Mouse (Mus musculus) mouse embryonic stem cell (cell line): ENCODE results near the gene Fbxw2.
"Not testable (repeated sequence)": the region's sequence is repeated elsewhere in the genome, so short reads cannot be mapped to it uniquely, and the experiment has no call there.

Experiments used
- in situ Hi-C, 2 experiments: fragments of 300-500 bp; cut with MboI; formaldehyde crosslinking; loops; 1 replicate in 1 of 2; 3 replicates in 1 of 2; pipeline ENCODE4 v1.14.3; 2019 to 2020; ENCODE audit warnings: low sequenced_read_pairs in 2 of 2, low pct_unique_long_range_greater_than_20kb in 1 of 2, mixed read lengths in 1 of 2; ENCODE audit not compliant: unreplicated experiment in 1 of 2

Gene Fbxw2

DNA sequence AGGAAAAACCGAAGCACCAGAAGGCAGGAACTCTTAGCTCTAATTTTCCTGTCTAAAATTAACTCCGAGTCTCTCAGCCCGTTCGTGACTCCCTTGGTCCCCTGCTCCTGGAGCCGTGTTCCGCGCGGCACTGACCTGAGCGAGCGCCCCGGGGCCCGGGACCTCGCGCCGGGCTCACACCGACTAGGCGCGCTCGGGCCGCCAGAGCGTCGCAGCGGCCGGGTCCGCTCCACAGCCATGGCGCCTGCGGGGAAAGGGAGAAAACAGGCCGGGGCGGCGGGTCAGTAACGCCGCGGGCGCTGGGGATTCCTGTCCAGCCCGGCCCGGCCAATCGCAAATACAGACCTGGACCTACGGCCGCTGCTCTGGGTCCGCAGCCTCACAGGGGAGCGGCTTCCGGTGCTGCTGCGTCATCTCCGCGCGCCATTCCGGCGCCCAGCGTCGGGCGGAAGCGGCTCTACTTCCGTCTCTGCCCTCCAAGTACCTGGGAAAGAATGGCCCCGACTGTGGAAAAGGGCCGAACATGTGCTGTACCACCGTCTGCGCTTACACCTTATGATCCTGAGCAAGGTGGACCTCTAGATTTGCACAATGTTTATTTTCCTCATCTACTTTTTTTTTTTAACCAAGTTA lies at the start of gene Fbxw2:
Fbxw2 (minus strand) TSS at position 485 of the 633 bp plus-strand sequence.
- in situ Hi-C loops, result no loop called here

DNA sequence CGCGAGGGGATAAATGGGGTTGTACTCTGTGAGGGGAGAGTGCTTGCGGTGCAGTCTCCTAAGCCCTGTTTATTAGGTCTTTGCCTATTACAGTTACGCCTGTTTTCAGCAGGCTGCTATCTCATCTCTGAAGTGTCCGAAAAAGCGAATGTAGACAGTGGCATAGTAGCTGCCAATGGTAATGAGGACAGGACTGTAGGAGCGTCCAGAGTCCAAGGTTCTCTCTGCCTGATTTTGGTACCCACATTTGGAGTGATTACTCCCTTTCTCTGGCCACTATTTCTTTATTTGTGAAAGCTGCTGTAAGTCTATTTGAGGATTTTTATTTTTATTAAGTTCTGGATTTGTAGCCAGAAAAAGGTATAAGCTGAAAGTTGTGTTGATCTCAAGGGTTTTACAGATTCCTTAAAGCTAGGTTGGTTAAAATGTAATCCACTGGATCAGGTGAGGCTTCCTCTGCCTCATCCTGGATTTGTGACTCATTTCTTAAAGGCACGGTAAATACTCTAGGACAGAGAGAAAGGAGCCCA lies 48.8 kb upstream of the Fbxw2 start, which contains the start of gene Psmd5:
Psmd5 (minus strand) TSS at position 153 of the 530 bp plus-strand sequence.
- in situ Hi-C loops, result no loop called here

DNA sequence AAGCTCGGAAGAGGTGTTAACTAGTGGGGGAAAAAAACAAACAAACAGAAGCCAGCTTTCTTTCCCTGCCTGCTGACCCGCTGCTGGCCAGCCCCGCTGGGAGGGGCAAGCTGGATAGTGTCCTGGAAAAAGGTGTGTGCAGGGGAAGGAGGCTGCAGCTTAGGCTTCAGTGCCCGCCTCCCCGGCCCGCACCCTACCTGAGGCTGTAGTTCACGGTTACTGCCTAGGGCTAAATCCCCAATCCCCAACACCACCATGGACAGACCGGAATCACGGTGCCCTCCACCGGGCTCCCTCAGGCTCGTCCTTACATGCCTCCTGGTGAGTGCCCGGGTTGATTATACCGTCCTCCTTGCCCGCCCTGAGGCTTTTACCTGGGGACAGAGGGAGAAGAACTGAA lies 48.2 kb upstream of the Fbxw2 start, which contains the start of gene Cutal:
Cutal (plus strand) TSS at position 126 of the 400 bp plus-strand sequence.
- in situ Hi-C loops, result no loop called here

DNA sequence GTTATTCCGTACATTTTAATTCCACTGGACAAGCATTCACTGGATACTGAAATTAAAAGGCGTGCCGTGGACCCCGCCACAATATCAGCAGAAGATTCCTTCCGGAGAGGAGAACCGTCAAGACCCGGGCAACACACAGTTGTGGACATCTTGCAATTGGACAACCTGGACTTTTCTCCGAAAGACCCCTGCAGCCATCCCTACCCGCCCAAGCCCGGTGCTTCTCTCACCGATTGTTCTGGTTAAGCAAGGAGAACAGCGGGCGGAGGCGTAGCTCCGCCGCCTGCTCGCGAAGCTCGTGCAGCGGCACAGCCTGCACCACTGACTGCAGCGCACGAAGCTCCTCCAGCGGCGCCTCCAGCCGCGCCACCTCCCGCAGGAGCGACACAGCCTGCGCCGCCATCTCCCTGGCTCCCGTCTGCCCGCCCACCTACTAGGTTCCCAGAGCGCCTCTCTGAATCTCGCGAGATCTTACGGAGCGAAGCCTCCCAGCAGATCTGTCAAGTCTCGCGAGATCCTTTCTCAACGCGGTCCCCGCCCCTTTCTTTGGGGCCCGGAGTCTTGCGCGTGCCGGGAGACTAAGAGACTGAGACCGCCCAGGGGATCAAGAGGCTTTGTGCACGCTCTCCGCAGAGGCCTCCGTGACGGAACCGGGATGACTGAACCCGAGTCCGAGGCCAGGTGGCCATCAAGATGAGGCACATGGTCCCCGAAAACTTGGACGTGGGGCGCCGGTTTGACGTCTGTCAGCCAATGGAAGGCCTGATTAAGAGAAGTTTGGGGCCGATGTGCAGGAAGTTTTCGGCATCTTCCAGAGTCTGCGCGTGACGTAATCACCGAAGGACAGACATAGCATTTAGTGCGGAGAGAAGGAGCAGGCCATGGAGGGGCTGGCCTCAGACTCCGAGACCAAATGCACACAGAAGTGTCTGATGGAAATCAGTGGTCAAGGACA lies 44.7 kb upstream of the Fbxw2 start:
- in situ Hi-C loops, result no loop called here

DNA sequence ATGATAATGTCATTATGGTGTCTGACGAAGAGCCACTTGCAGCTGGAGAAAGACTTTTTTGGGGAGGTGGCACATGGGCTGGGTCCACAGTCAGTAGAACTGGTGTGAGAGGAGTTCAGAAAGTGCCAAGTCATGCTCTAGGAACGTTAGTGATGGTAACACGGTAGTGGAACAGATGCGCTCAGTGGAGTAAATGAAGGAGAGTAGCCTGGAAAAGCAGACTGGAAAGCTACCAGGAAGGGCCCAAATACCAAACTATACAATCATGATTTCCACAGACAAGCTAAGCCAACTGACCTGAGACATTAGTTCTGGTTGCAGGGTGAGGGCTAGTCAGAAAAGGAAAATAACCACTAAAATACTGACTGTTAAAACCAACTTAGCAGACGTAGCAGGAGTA lies 43.6 kb upstream of the Fbxw2 start:
- in situ Hi-C loops, result no loop called here

DNA sequence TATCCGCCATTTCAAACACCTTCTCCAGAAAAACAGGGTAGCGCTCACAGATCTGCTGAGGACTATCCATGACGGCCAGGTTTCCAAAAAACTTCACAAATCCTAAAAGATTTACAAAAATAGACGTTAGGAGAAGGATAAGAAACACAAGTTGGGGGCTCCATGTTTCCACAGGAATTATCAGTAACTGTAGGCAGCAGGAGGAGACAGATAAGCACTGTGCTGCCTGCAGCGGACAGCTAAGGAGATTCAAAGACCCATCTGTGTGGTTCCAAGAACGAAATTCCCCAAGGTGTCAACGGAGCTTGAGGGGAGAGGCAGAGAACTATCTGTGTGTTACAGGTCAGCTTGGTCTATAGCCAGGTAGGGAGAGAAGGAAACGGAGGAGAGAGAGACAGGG lies 31.6 kb upstream of the Fbxw2 start:
- in situ Hi-C loops, result no loop called here

DNA sequence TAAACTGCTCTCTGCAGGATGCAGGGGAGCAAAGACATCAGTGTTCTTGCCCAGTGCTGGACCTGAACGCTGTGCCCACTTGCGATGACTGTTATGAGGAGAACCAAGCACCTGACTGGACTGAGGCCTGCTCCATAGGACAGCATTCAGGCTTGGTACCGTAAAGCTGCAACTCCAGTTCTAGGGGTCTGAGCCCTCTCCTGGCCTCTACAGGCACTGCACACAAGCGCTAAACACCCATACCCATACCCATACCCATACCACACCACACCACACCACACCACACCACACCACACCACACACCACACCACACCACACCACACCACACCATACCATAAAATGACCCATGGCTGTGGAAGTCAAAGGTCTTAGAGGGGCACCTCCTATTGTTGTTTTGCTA lies 29.2 kb upstream of the Fbxw2 start:
- in situ Hi-C loops, result no loop called here

DNA sequence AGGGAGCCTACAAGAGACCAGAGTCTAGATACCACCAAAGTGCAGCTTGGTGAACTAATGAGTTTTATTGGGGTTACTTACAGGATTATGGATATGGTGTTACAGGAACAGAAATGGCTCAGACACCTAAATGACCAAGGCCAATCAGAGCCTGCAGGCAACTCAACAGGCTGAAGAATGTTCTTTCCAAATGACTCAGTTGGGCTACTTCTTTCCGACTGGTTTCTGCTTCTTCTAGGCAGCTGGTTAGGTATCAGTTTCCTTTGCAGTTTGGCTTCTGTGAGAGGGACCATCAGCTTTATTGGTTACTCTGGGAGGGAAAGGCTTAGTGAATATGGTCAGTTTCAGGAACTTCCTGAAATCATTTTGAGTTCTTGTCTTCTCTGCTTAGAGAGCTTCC lies 21.6 kb upstream of the Fbxw2 start:
- in situ Hi-C loops, result no loop called here

DNA sequence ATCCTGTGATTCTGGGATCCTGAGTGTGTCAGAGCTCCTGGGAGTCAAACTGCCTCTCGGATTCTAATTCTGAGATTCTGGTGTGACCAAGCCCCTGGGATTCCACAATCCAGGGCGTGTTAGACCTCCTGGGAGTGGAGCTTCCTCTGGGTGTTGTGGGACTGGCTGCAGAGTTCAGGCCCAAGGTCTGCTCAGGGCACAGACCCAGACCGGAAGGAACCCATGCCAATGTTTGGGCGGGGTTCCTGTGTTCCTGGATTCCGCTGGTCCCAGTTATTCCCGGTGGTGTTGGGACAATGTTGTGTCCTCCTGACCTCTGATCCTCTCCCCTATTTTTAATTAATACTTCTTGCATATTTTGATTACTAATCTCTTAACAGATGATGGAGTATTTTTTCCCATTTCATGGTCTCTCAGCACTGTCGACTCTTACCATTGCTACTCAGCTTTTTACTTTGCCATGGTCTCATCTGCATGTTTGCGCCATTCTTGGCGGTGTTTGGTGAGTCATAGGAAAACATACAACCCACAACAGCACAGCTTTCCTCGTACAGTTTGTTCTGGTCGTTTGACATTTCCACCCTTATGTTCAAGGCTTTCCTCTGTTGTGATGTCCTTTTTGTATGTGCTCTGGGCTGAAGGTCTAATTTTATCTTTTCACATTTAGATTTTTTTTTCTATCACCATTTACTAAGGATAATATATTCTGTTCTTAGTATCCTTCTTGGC lies 17.3 kb upstream of the Fbxw2 start:
- in situ Hi-C loops, result no loop called here

DNA sequence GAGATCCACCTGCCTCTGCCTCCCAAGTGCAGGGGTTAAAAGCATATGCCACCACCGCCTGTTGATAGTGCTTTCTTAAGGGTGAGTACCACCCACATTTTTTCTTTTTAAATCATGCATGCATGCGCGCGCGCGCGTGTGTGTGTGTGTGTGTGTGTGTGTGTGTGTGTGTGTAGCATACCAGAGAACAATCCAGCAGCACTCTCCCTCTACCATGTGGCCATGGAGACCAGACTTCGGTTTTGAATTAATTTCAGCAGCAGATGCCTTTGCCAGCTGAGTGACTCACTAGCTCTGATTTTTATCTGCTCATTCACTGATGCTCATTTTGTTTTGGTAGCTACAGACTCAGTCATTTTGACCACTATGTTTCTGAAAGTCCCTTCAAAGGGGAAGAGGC lies 15.6 kb upstream of the Fbxw2 start:
- in situ Hi-C loops, result no loop called here

DNA sequence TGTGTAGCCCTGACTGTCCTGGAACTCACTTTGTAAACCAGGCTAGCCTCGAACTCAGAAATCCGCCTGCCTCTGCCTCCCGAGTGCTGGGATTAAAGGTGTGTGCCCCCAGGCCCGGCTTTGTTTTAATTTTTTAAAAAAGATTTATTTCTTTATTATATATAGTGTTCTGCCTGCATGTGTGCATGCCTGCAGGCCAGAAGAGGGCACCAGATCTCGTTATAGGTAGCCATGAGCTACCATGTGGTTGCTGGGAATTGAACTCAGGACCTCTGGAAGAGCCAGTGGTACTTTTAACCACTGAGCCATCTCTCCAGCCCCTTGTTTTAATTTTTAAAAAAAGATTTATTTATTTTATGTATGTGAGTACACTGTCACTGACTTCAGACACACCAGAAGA lies 14.0 kb upstream of the Fbxw2 start:
- in situ Hi-C loops, result not testable (repeated sequence)

DNA sequence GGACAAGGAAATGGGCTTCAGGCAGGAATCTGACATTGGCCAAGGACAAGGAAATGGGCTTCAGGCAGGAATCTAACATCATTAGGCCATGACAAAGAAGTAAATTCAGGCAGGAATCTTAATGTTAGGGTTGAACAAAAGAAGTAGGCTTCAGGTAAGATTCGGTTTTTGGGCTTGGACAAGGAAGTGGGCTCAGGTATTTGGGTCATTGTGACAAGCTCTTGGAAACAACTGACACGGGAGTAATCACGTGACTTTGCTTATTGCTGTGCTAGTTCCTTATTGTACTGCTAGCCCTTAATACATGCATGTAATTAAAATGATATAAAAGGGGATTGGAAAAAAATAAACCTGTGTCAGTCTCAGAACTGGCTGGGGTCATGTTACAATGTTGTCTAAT lies 9.6 kb upstream of the Fbxw2 start:
- in situ Hi-C loops, result no loop called here

DNA sequence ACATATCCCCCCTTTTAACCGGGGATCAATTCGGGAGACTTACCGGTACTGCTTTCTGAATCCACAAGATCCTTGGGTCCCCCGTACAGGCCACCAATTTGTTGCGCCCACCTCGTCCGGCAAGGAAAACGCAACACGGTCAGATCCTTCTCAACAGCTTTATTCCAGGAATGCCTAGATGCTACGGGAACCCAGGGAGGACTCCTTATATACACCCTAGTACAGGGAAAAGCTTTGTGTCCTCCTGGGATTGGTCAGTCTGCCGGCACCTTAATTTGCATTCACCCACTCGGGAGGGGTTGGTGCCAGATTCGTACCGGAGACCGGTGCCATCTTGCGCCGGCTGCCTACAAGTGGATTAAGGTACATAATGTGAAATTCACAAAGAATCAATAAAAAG lies 7.5 kb upstream of the Fbxw2 start:
- in situ Hi-C loops, result no loop called here

DNA sequence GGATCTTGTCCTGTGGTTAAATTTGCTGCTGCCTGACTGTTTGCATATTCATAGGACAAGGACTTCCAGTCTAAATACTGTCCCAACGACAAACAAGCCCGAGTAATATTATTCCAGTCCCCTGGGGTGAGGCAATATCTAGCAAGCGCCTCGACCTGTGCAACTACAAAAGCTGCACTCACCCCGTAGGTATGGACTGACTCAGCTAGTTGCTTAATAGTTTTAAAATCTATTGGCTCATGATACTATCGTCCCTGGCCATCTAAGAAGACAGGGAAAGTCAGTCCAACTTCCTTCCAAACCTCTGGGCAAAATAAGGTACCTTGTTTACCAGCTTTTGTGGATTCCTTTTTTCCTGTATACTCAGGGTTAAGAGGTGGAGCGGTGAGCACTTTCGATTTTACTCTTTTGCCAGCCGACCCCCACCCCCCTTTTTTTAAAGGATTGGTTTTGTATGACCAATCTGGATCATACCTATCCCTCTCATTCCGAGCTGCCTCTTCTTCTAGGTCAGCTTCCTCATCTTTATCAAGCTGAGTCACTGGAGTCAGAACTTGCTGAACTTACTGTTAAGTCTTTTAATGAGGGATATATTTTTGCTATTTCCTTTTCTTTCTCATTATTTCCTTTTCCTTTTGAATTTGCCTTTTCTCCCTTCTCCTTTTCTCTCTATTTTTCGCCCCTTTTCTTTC lies 6.8 kb upstream of the Fbxw2 start, which contains the start of gene Gm34653:
Gm34653 (plus strand) TSS at position 242 of the 692 bp plus-strand sequence.
- in situ Hi-C loops, result not testable (repeated sequence)

DNA sequence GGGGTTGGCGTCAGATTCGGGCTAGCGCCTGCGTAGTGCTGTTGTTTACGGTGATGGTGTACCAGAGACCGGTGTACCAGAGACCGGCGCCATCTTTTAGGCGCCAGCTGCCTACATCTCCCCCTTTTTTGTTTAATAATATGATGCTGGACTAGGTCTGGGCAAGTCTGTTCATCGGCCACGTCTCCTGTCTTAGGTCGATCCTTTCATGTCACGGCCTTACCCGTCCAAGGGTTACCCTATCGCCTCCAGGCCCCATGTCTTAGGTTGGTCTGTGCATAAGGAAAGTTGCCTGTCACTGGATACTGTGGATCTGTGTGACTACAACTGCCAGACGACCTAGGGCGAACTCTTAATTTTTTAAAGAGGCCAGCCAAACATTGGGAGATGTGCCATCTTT lies 4.0 kb upstream of the Fbxw2 start:
- in situ Hi-C loops, result not testable (repeated sequence)

DNA sequence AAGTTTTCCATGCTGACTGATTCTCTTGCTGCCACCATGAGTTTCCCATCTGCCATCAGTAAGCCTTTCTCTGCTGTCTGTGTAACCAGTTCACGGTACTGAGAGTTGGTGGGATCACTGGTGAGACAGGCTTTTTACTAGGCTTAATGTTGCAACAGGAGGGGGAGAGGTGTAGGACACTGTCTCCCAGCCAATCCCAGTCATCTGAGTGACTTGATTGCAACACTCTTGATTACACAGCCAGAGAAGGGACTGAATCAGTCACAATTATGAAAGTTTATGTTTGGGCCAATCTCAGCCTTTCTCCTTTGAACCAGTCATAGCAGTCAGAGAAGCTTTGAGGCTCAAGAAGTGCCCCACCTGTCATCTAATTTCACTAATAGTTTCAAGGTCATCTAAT lies 1.9 kb upstream of the Fbxw2 start:
- in situ Hi-C loops, result no loop called here

DNA sequence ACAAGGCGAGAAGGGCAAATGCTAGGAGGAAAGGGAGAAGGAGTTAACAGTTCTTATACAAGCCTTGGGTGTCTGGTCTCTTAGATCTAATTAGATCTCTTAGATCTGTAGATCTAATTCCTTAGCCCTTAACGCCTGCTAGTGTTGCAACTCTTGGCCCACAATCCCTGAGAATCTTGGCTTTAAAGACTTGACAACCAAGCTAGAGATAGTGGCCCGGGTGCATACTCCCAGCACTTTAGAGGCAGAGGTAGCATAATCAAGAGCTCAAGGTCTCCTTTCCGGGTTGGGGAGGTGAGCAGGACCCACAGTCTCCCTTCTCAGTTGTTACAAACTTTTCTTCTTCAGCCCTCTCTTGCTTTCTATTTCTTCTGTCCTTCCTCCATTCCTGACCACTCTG lies 1.5 kb upstream of the Fbxw2 start:
- in situ Hi-C loops, result no loop called here

DNA sequence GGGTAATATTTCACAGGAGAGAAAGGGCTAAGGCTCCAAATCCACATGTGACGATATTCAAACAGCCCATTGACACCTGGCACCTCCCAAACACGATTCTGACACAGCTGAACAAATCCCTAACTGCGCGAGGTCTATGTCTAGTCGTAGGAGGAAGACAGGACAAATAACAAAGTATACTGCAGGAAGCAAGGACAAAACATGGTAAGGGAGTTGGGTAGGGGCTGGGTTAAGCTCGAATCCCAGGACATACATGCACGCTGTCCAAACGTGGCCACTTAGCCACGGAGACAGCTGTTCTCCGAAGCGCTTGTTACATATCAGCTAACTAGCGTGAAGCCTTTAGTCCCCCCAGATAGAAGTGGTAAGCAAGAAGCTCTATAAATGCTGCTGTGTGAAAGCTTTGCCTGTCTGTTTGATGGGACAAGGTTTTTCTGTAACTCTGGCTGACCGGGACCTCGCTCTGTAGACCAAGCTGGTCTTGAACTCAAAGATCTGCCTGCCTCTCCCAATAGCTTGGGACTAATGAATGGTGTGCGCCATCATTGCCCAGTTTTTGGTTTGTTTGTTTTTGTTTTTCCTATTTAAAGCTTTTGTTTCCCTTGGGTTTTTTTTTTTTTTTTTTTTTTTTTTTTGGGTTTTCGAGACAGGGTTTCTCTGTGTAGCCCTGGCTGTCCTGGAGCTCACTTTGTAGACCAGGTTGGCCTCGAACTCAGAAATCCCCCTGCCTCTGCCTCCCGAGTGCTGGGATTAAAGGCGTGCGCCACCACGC lies 535 bp upstream of the Fbxw2 start:
- in situ Hi-C loops, result no loop called here
